33 mouse cellular contexts compared by ENCODE assay signal in the genomic region with DNA sequence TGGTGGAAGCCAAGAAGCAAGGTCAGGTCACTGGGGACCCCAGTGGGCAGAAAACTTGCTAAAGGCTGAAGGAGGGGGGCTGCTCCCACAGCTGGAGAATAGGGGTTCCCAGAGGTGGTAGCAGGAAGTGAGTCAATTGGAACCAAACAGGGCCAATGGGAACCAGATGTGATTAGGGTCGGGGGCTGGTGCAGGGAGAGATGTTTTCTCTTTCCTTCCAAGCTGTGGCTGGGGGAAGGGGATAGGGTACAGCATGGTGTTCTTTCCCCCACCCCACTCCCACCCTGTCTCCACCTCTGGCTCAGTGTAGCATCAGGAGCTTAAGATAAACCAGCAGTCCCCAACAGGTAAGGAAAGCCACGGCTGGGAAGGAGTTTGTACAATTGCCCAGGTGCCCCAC. TPM values are rescaled to one million over a fixed set of nuclear protein-coding genes. Genes with fewer than 3 reads are reported as not detected.
DNase-seq lines count a peak whose midpoint lies in the region; ATAC-seq and TF ChIP-seq lines count a peak whose summit lies in the region.
"Had no signal": no experiment of that assay in that cellular context is flagged by ENCODE, and none has a peak within 500 bp of the region (broad histone marks: within the 10 kb centered on the region; RNA-seq: fewer than 3 reads in every experiment).

No protein-coding gene starts in this region.

- peak overlapping the region; percentile 74 for H3K27ac ChIP-seq in embryonic facial prominence, embryonic 10.5 days (replicated peaks)
- H3K27ac ChIP-seq in limb, embryonic 14.5 days (replicated peaks; ENCODE audit: low read depth, low read length): no peak overlapping the region
- H3K27ac ChIP-seq in midbrain, embryonic 15.5 days: no peak overlapping the region
- H3K27ac ChIP-seq: heart, adult 2 months; hindbrain, embryonic 15.5 days; left cerebral cortex, adult 2 months; liver, embryonic 15.5 days had no signal

- peaks cover 47% of the 10 kb centered on the region for H3K27me3 ChIP-seq in embryonic facial prominence, embryonic 10.5 days (replicated peaks; ENCODE audit: low read depth, poor library complexity, severe bottlenecking)
- no peaks in the 10 kb centered on the region for H3K27me3 ChIP-seq in limb, embryonic 14.5 days (ENCODE audit: control insufficient read depth, insufficient read depth, low read length)
- H3K27me3 ChIP-seq in midbrain, embryonic 15.5 days (replicated peaks): no peaks in the 10 kb centered on the region

- TF ChIP-seq POLR2A in limb, embryonic 14.5 days (IDR thresholded peaks at IDR 0.05; ENCODE audit: borderline replicate concordance, extremely low read depth, insufficient read depth, insufficient read length): no peak

- DNase-seq in embryo, embryonic 10 days (ENCODE audit: low spot score): peak; percentile 54
- no peak for DNase-seq in embryo, embryonic 11 days
- DNase-seq in embryonic facial prominence, embryonic 10.5 days (ENCODE audit: low spot score): peak; percentile 74
- DNase-seq in forelimb bud, embryonic 11.5 days (ENCODE audit: low read depth, low spot score): peak; percentile 70
- no peak for DNase-seq in limb, embryonic 14.5 days (ENCODE audit: low spot score)
- DNase-seq in adrenal gland, postnatal 36 days: no peak
- DNase-seq: adrenal gland, adult 8-10 months; cerebellum, adult 11 months; cerebellum, adult 9-10 months; cerebellum, postnatal 36 days; heart, adult 2 months; heart, postnatal 4 days; kidney, adult 11 months; kidney, postnatal 25 days; lung, embryonic 14.5 days; lung, postnatal 14 days; right cerebral cortex, adult 18-20 months had no signal

- H3K9me3 ChIP-seq in embryonic facial prominence, embryonic 10.5 days: no peaks in the 10 kb centered on the region; the same call in none of the 2 replicates
- H3K9me3 ChIP-seq in limb, embryonic 14.5 days (ENCODE audit: control insufficient read depth, low read length): no peaks in the 10 kb centered on the region
- H3K9me3 ChIP-seq in midbrain, embryonic 15.5 days: no peaks in the 10 kb centered on the region
- H3K9me3 ChIP-seq: heart, embryonic 12.5 days; hindbrain, embryonic 15.5 days; liver, embryonic 15.5 days had no signal

- peak overlapping the region; percentile 28; the same call in 1 of the 2 replicates for H3K4me3 ChIP-seq in embryonic facial prominence, embryonic 10.5 days
- H3K4me3 ChIP-seq in limb, embryonic 14.5 days (replicated peaks; ENCODE audit: low read length): no peak overlapping the region
- H3K4me3 ChIP-seq in midbrain, embryonic 15.5 days: no peak overlapping the region
- H3K4me3 ChIP-seq: heart, adult 2 months; heart, embryonic 12.5 days; hindbrain, embryonic 15.5 days; left cerebral cortex, adult 2 months; liver, embryonic 15.5 days had no signal

- peaks cover 63% of the 10 kb centered on the region for H3K4me1 ChIP-seq in embryonic facial prominence, embryonic 10.5 days
- H3K4me1 ChIP-seq in limb, embryonic 14.5 days (ENCODE audit: control insufficient read depth, insufficient read depth, low read length): peaks cover 25% of the 10 kb centered on the region
- H3K4me1 ChIP-seq in midbrain, embryonic 15.5 days: no peaks in the 10 kb centered on the region
- H3K4me1 ChIP-seq: hindbrain, embryonic 15.5 days had no signal

- 0 out of 2 replicates have a peak overlapping the region, but pooled peaks have one; percentile 3 for H3K4me2 ChIP-seq in limb, embryonic 14.5 days (replicated peaks; ENCODE audit: low read depth, low read length, severe bottlenecking)
- no peak overlapping the region for H3K4me2 ChIP-seq in midbrain, embryonic 15.5 days
- H3K4me2 ChIP-seq: heart, embryonic 12.5 days; hindbrain, embryonic 15.5 days; liver, embryonic 15.5 days; lung, embryonic 14.5 days had no signal

- H3K9ac ChIP-seq in limb, embryonic 14.5 days (ENCODE audit: low read depth, low read length, severe bottlenecking): no peak overlapping the region
- no peak overlapping the region for H3K9ac ChIP-seq in midbrain, embryonic 15.5 days
- H3K9ac ChIP-seq: heart, embryonic 12.5 days; hindbrain, embryonic 15.5 days; liver, embryonic 15.5 days; lung, embryonic 14.5 days had no signal

- WGBS in embryonic facial prominence, embryonic 10.5 days: 24% methylated on average over 2 of the region's 2 CpGs
- 31% methylated on average over 2 of the region's 2 CpGs for WGBS in limb, embryonic 14.5 days
- WGBS in midbrain, embryonic 15.5 days: 90% methylated on average over 2 of the region's 2 CpGs

- ATAC-seq in limb, embryonic 14.5 days (ENCODE audit: low FRiP score, low read depth): no peak
- ATAC-seq in midbrain, embryonic 15.5 days (replicated peaks): no peak
- ATAC-seq: forebrain, embryonic 16.5 days; inflammation-experienced regulatory T-cells, adult 6 months; midbrain, embryonic 16.5 days had no signal

- no peaks in the 10 kb centered on the region for H3K36me3 ChIP-seq in embryonic facial prominence, embryonic 10.5 days (replicated peaks)
- no peaks in the 10 kb centered on the region for H3K36me3 ChIP-seq in limb, embryonic 14.5 days (ENCODE audit: control insufficient read depth, insufficient read depth, low read length)
- H3K36me3 ChIP-seq in midbrain, embryonic 15.5 days (replicated peaks): no peaks in the 10 kb centered on the region
- H3K36me3 ChIP-seq: G1E; heart, embryonic 12.5 days; hindbrain, embryonic 15.5 days; liver, embryonic 15.5 days had no signal

RNA-seq across cellular contexts. Expression of a gene that starts 45.0 kb away (rescaled TPM):
- polyA plus RNA-seq in embryonic facial prominence, embryonic 10.5 days (2016; fragmentation: Nextera tagmentation; extraction: Ambion mirVana): not detected in 2 replicates
- 0.11 and 0.24 TPM in 2 replicates for polyA plus RNA-seq in limb, embryonic 14.5 days (2012; rRNA removed)
- polyA plus RNA-seq in limb, embryonic 14.5 days (2014; fragmentation: Nextera tagmentation; extraction: Ambion mirVana): not detected in 2 replicates
- not detected for total RNA-seq in adrenal gland, postnatal 36 days (2021)
- polyA plus RNA-seq in midbrain, embryonic 15.5 days (2015; fragmentation: Nextera tagmentation; extraction: Ambion mirVana): not detected in 2 replicates
- total RNA-seq: adrenal gland, adult 8-10 months; G1E; layer of hippocampus, adult 18-20 months; layer of hippocampus, postnatal 14 days; left cerebral cortex, adult 2 months; left cerebral cortex, postnatal 25 days; liver, adult 2 months had no signal
- polyA plus RNA-seq: forebrain, embryonic 16.5 days; G1E; hindbrain, embryonic 15.5 days; inflammation-experienced regulatory T-cells, adult 6 months; kidney, embryonic 14.5 days; liver, adult 2 months; liver, embryonic 15.5 days; lung, embryonic 14.5 days; midbrain, embryonic 16.5 days; neural tube, embryonic 11.5 days; stomach, embryonic 14.5 days had no signal

Comparison
In these comparisons a context has a peak if more than half of its experiments do, and no peak if none do; other contexts are left out.
1. DNase-seq: peak in embryo, embryonic 10 days (single experiment), embryonic facial prominence, embryonic 10.5 days (single experiment) and forelimb bud, embryonic 11.5 days (single experiment); none in embryo, embryonic 11 days (single experiment), limb, embryonic 14.5 days (single experiment) and adrenal gland, postnatal 36 days (0 of 2).